In genomic region chr3:120883650-120884049, GRCm38 (mm10) we compare ENCODE assay signal across 15 mouse cellular contexts.
DNase-seq lines count a peak whose midpoint lies in the region; ATAC-seq lines count a peak whose summit lies in the region.
"Had no signal": no experiment of that assay in that cellular context is flagged by ENCODE, and none has a peak within 500 bp of the region (broad histone marks: within the 10 kb centered on the region; RNA-seq: fewer than 3 reads in every experiment).

No protein-coding gene starts in this region.

- H3K4me3 ChIP-seq in hindbrain, embryonic 11.5 days (ENCODE audit: low read depth, low read length): no peak overlapping the region
- H3K4me3 ChIP-seq in hindbrain, embryonic 10.5 days: no peak overlapping the region
- H3K4me3 ChIP-seq in forebrain, embryonic 12.5 days (replicated peaks): no peak overlapping the region
- no peak overlapping the region for H3K4me3 ChIP-seq in hindbrain, embryonic 13.5 days
- H3K4me3 ChIP-seq in neural tube, embryonic 14.5 days (ENCODE audit: low read depth, low read length): no peak overlapping the region
- H3K4me3 ChIP-seq: limb, embryonic 13.5 days had no signal

- no peaks in the 10 kb centered on the region for H3K4me1 ChIP-seq in hindbrain, embryonic 11.5 days (replicated peaks; ENCODE audit: control insufficient read depth, insufficient read depth, low read length)
- peaks cover 6% of the 10 kb centered on the region; the same call in 1 of the 2 replicates for H3K4me1 ChIP-seq in hindbrain, embryonic 10.5 days (replicated peaks)
- H3K4me1 ChIP-seq in forebrain, embryonic 12.5 days: peaks cover 9% of the 10 kb centered on the region
- H3K4me1 ChIP-seq in hindbrain, embryonic 13.5 days (replicated peaks): peaks cover 9% of the 10 kb centered on the region
- peaks cover 4% of the 10 kb centered on the region; the same call in 1 of the 2 replicates for H3K4me1 ChIP-seq in neural tube, embryonic 14.5 days (ENCODE audit: control insufficient read depth, insufficient read depth, low read length)
- H3K4me1 ChIP-seq: limb, embryonic 13.5 days had no signal

- H3K27me3 ChIP-seq in hindbrain, embryonic 11.5 days (ENCODE audit: control insufficient read depth, insufficient read depth, low read length): no peaks in the 10 kb centered on the region
- no peaks in the 10 kb centered on the region for H3K27me3 ChIP-seq in hindbrain, embryonic 10.5 days (ENCODE audit: insufficient read depth, poor library complexity, severe bottlenecking)
- no peaks in the 10 kb centered on the region; the same call in 1 of the 2 replicates for H3K27me3 ChIP-seq in forebrain, embryonic 12.5 days
- H3K27me3 ChIP-seq in hindbrain, embryonic 13.5 days: 0 out of 2 replicates have a peak, but pooled peaks cover 2% of the 10 kb centered on the region
- H3K27me3 ChIP-seq in neural tube, embryonic 14.5 days (ENCODE audit: control insufficient read depth, insufficient read depth, low read length): no peaks in the 10 kb centered on the region
- H3K27me3 ChIP-seq: limb, embryonic 13.5 days had no signal

- no peak overlapping the region for H3K4me2 ChIP-seq in hindbrain, embryonic 11.5 days (replicated peaks; ENCODE audit: low read depth, low read length)
- no peak overlapping the region for H3K4me2 ChIP-seq in forebrain, embryonic 12.5 days
- peak overlapping the region; percentile 8; the same call in 1 of the 2 replicates for H3K4me2 ChIP-seq in hindbrain, embryonic 13.5 days
- H3K4me2 ChIP-seq in neural tube, embryonic 14.5 days (ENCODE audit: low read depth, low read length): no peak overlapping the region
- H3K4me2 ChIP-seq: limb, embryonic 13.5 days had no signal

- no peaks in the 10 kb centered on the region for H3K36me3 ChIP-seq in hindbrain, embryonic 11.5 days (ENCODE audit: control insufficient read depth, insufficient read depth, low read length)
- no peaks in the 10 kb centered on the region for H3K36me3 ChIP-seq in hindbrain, embryonic 10.5 days
- no peaks in the 10 kb centered on the region for H3K36me3 ChIP-seq in forebrain, embryonic 12.5 days (replicated peaks)
- H3K36me3 ChIP-seq in hindbrain, embryonic 13.5 days: no peaks in the 10 kb centered on the region
- no peaks in the 10 kb centered on the region for H3K36me3 ChIP-seq in neural tube, embryonic 14.5 days (ENCODE audit: control insufficient read depth, insufficient read depth, low read length)
- H3K36me3 ChIP-seq: limb, embryonic 13.5 days had no signal

- peak; percentile 2 for DNase-seq in hindbrain, embryonic 11.5 days (ENCODE audit: low spot score)
- no peak for DNase-seq in hindbrain, embryonic 10.5 days (ENCODE audit: low spot score)
- no peak for DNase-seq in adrenal gland, postnatal 14 days
- DNase-seq in Muller cell, postnatal 12 days (ENCODE audit: inconsistent ontology term): no peak
- DNase-seq: gastrocnemius, postnatal 36 days; kidney, postnatal 14 days; layer of hippocampus, postnatal 36 days; lung, adult 2 months; thymus, postnatal 14 days had no signal

- H3K9ac ChIP-seq in hindbrain, embryonic 11.5 days (ENCODE audit: low read depth, low read length): no peak overlapping the region
- no peak overlapping the region; the same call in 1 of the 2 replicates for H3K9ac ChIP-seq in forebrain, embryonic 12.5 days
- H3K9ac ChIP-seq in hindbrain, embryonic 13.5 days: no peak overlapping the region
- H3K9ac ChIP-seq in neural tube, embryonic 14.5 days (replicated peaks; ENCODE audit: low read depth, low read length): no peak overlapping the region
- H3K9ac ChIP-seq: limb, embryonic 13.5 days had no signal

- ATAC-seq in hindbrain, embryonic 11.5 days (ENCODE audit: low FRiP score): peak; percentile 63; the same call in 1 of the 2 replicates
- 0 out of 2 replicates have a peak, but pooled peaks have one; percentile 27 for ATAC-seq in forebrain, embryonic 12.5 days (ENCODE audit: low FRiP score)
- no peak for ATAC-seq in hindbrain, embryonic 13.5 days (ENCODE audit: low FRiP score)
- ATAC-seq in neural tube, embryonic 14.5 days (ENCODE audit: low read depth): peak; percentile 46; the same call in 1 of the 2 replicates
- ATAC-seq: CD4-positive, CD25-positive, alpha-beta regulatory T cell, adult 4 months; inflammation-experienced regulatory T-cells, adult 6 months had no signal

- WGBS in hindbrain, embryonic 11.5 days: 51% methylated on average over 5 of the region's 5 CpGs
- 65% methylated on average over 5 of the region's 5 CpGs for WGBS in hindbrain, embryonic 10.5 days
- WGBS in forebrain, embryonic 12.5 days: 34% methylated on average over 5 of the region's 5 CpGs
- WGBS in hindbrain, embryonic 13.5 days: 25% methylated on average over 5 of the region's 5 CpGs
- 27% methylated on average over 5 of the region's 5 CpGs for WGBS in neural tube, embryonic 14.5 days

- H3K27ac ChIP-seq in hindbrain, embryonic 11.5 days (ENCODE audit: low read depth, low read length): no peak overlapping the region
- H3K27ac ChIP-seq in hindbrain, embryonic 10.5 days: no peak overlapping the region
- H3K27ac ChIP-seq in forebrain, embryonic 12.5 days: no peak overlapping the region
- peak overlapping the region; percentile 62 for H3K27ac ChIP-seq in hindbrain, embryonic 13.5 days
- H3K27ac ChIP-seq in neural tube, embryonic 14.5 days (ENCODE audit: low read depth, low read length): no peak overlapping the region
- H3K27ac ChIP-seq: limb, embryonic 13.5 days had no signal

- no peaks in the 10 kb centered on the region for H3K9me3 ChIP-seq in hindbrain, embryonic 11.5 days (ENCODE audit: control insufficient read depth, low read length)
- H3K9me3 ChIP-seq in hindbrain, embryonic 10.5 days: no peaks in the 10 kb centered on the region
- no peaks in the 10 kb centered on the region for H3K9me3 ChIP-seq in forebrain, embryonic 12.5 days
- H3K9me3 ChIP-seq in hindbrain, embryonic 13.5 days: no peaks in the 10 kb centered on the region
- no peaks in the 10 kb centered on the region; the same call in 1 of the 2 replicates for H3K9me3 ChIP-seq in neural tube, embryonic 14.5 days (ENCODE audit: control insufficient read depth, low read length)
- H3K9me3 ChIP-seq: limb, embryonic 13.5 days had no signal
